Mouse (Mus musculus) kidney, postnatal 10 days (tissue): Measurements from ENCODE around the gene Nalcn.

Experiments
- DNase-seq: peaks from one replicate; pipeline ENCODE4 v3.0.0; 2021; ENCODE audit warnings: mixed read lengths

Nalcn gene

GRCm38 (mm10) chr14:123495544-123495943 lies 131.4 kb downstream of the Nalcn start:
- DNase-seq: no peak

- DNase-seq: no peak
Observed at GRCm38 (mm10) chr14:123488575-123489207, 138.3 kb downstream of the Nalcn start.

- DNase-seq: no peak
Observed at GRCm38 (mm10) chr14:123462026-123462425, 164.9 kb downstream of the Nalcn start.

- no peak for DNase-seq
Observed at GRCm38 (mm10) chr14:123446031-123446430, 180.9 kb downstream of the Nalcn start.

GRCm38 (mm10) chr14:123435542-123435941 lies 191.4 kb downstream of the Nalcn start:
- DNase-seq: no peak

- DNase-seq: no peak
Observed at GRCm38 (mm10) chr14:123376167-123376855, 250.6 kb downstream of the Nalcn start.

GRCm38 (mm10) chr14:123371522-123371921 lies 255.4 kb downstream of the Nalcn start:
- DNase-seq: peak; percentile 19

GRCm38 (mm10) chr14:123359691-123360090 lies 267.3 kb downstream of the Nalcn start:
- DNase-seq: no peak

- peak; percentile 33 for DNase-seq
Observed at GRCm38 (mm10) chr14:123352973-123353372, 274.0 kb downstream of the Nalcn start.

- DNase-seq: no peak
Observed at GRCm38 (mm10) chr14:123331841-123332240, 295.1 kb downstream of the Nalcn start.

- DNase-seq: no peak
Observed at GRCm38 (mm10) chr14:123314369-123314768, 312.6 kb downstream of the Nalcn start.

- no peak for DNase-seq
Observed at GRCm38 (mm10) chr14:123312371-123312770, 314.6 kb downstream of the Nalcn start.

- DNase-seq: no peak
Observed at GRCm38 (mm10) chr14:123296068-123296467, 330.9 kb downstream of the Nalcn start.

GRCm38 (mm10) chr14:123291118-123292007 lies 335.6 kb downstream of the Nalcn start:
- DNase-seq: no peak

GRCm38 (mm10) chr14:123282165-123282564 lies 344.8 kb downstream of the Nalcn start:
- no peak for DNase-seq

- no peak for DNase-seq
Observed at GRCm38 (mm10) chr14:123272121-123272520, 354.8 kb downstream of the Nalcn start.

GRCm38 (mm10) chr14:123240738-123241137 lies 386.2 kb downstream of the Nalcn start:
- no peak for DNase-seq

- DNase-seq: peak; percentile 24
Observed at GRCm38 (mm10) chr14:123239945-123240344, 387.0 kb downstream of the Nalcn start.

GRCm38 (mm10) chr14:123237002-123237401 lies 389.9 kb downstream of the Nalcn start:
- DNase-seq: no peak

GRCm38 (mm10) chr14:123232630-123233206 lies 394.2 kb downstream of the Nalcn start:
- DNase-seq: no peak
